Comparison of ENCODE assay signal across 9 mouse cellular contexts in the genomic region with DNA sequence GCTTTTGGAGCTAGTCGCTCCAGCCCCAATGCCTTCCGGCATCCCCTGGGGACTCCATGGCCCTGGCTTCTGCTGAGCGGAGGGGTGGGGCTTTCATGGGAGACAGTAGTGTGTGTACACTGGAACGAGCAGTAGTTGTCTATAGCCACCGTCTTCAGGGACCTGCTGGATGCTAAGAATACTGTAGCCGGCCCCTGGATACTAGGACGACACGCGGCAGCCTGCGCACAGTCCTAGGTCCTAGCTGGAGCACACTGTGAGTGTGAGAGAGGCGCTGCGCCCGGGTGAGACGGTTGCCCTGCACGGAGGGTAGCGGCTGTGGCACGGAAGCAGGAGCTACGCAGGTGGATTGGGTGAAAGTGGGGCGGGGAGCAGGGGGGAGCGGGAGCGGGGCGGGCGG. TPM values are rescaled to one million over a fixed set of nuclear protein-coding genes. Genes with fewer than 3 reads are reported as not detected.
DNase-seq lines count a peak whose midpoint lies in the region; ATAC-seq and TF ChIP-seq lines count a peak whose summit lies in the region.
"Had no signal": no experiment of that assay in that cellular context is flagged by ENCODE, and none has a peak within 500 bp of the region (broad histone marks: within the 10 kb centered on the region; RNA-seq: fewer than 3 reads in every experiment).

Tmc5 (plus strand) TSS at position 97 of the 400 bp plus-strand sequence.

- peak; percentile 23 for DNase-seq in lung, adult 2 months
- no peak for DNase-seq in lung, postnatal 4 days
- no peak for DNase-seq in forebrain, postnatal 0 days
- DNase-seq in thymus, postnatal 10 days (ENCODE audit: low spot score in 2 of 2): peak; percentile 75 to 78
- no peak for DNase-seq in cerebellum, adult 8-10 months
- DNase-seq in layer of hippocampus, postnatal 36 days: no peak
- no peak for DNase-seq in layer of hippocampus, adult 11-12 months (ENCODE audit: low spot score)
- DNase-seq: left cerebral cortex, postnatal 4 days had no signal

- H3K36me3 ChIP-seq in forebrain, postnatal 0 days (ENCODE audit: insufficient read depth): no peaks in the 10 kb centered on the region
- H3K36me3 ChIP-seq in liver, embryonic 15.5 days (replicated peaks): no peaks in the 10 kb centered on the region

- H3K27me3 ChIP-seq in forebrain, postnatal 0 days (ENCODE audit: insufficient read depth, low read length): no peaks in the 10 kb centered on the region
- H3K27me3 ChIP-seq in liver, embryonic 15.5 days: peaks cover 54% of the 10 kb centered on the region

- no peak for TF ChIP-seq CTCF in lung, adult 2 months (IDR thresholded peaks at IDR 0.05; ENCODE audit: insufficient read depth, low read length)
- no peak for TF ChIP-seq CTCF in forebrain, postnatal 0 days (IDR thresholded peaks at IDR 0.05; ENCODE audit: low read depth)

- ATAC-seq in forebrain, postnatal 0 days: no peak
- no peak for ATAC-seq in liver, embryonic 15.5 days (ENCODE audit: insufficient read depth)

- peak within 1 kb of the TSS; percentile 18; the same call in 1 of the 2 replicates for H3K9ac ChIP-seq in forebrain, postnatal 0 days
- H3K9ac ChIP-seq in liver, embryonic 15.5 days: no peak within 1 kb of the TSS

- H3K4me2 ChIP-seq in forebrain, postnatal 0 days (ENCODE audit: low read depth): peak within 1 kb of the TSS; percentile 47
- H3K4me2 ChIP-seq in liver, embryonic 15.5 days: peak within 1 kb of the TSS; percentile 36

- H3K4me3 ChIP-seq in lung, adult 2 months (replicated peaks; ENCODE audit: extremely low read depth, low read depth, low read length): no peak within 1 kb of the TSS
- H3K4me3 ChIP-seq in forebrain, postnatal 0 days (ENCODE audit: low read depth, low read length): peak within 1 kb of the TSS; percentile 17
- H3K4me3 ChIP-seq in liver, embryonic 15.5 days (replicated peaks): 0 out of 2 replicates have a peak within 1 kb of the TSS, but pooled peaks have one; percentile 14

- H3K9me3 ChIP-seq in forebrain, postnatal 0 days (ENCODE audit: low read length): no peaks in the 10 kb centered on the region
- H3K9me3 ChIP-seq in liver, embryonic 15.5 days (replicated peaks): no peaks in the 10 kb centered on the region

- TF ChIP-seq POLR2A in lung, adult 2 months (IDR thresholded peaks at IDR 0.05; ENCODE audit: borderline replicate concordance, extremely low read depth, low read depth, low read length): no peak

- H3K27ac ChIP-seq in forebrain, postnatal 0 days (ENCODE audit: low read depth, low read length): no peak within 1 kb of the TSS
- no peak within 1 kb of the TSS for H3K27ac ChIP-seq in liver, embryonic 15.5 days (replicated peaks)

- 7% methylated on average over 23 of the region's 23 CpGs for WGBS in lung, adult 2 months
- WGBS in forebrain, postnatal 0 days: 7% methylated on average over 23 of the region's 23 CpGs
- WGBS in liver, embryonic 15.5 days (ENCODE audit: insufficient replicate concordance): 11% methylated on average over 23 of the region's 23 CpGs

- H3K4me1 ChIP-seq in lung, adult 2 months (ENCODE audit: control insufficient read depth, insufficient read depth, low read length): no peaks in the 10 kb centered on the region
- H3K4me1 ChIP-seq in forebrain, postnatal 0 days (ENCODE audit: insufficient read depth): peaks cover 40% of the 10 kb centered on the region
- no peaks in the 10 kb centered on the region; the same call in 1 of the 2 replicates for H3K4me1 ChIP-seq in liver, embryonic 15.5 days (replicated peaks)

RNA-seq across cellular contexts. Expression of gene Tmc5, which starts in this region (rescaled TPM):
- 0.57 and 1.1 TPM in 2 replicates for polyA plus RNA-seq in lung, adult 2 months (2012; rRNA removed)
- total RNA-seq in forebrain, postnatal 0 days (2014; rRNA removed): 0.38 and 0.46 TPM in 2 replicates
- 0.05 and 0.19 TPM in 2 replicates for polyA plus RNA-seq in forebrain, postnatal 0 days (2015; fragmentation: Nextera tagmentation; extraction: Ambion mirVana)
- 0.03 TPM in 1 of 2 replicates, not detected in the other for polyA plus RNA-seq in liver, embryonic 15.5 days (2015; fragmentation: Nextera tagmentation; extraction: Ambion mirVana)
- under 1 TPM; 0.23 to 0.27 TPM for total RNA-seq in layer of hippocampus, postnatal 36 days (2021)

Comparison
In these comparisons a context has a peak if more than half of its experiments do, and no peak if none do; other contexts are left out.
1. DNase-seq: peak in lung, adult 2 months (single experiment) and thymus, postnatal 10 days (2 of 2); none in lung, postnatal 4 days (0 of 2), forebrain, postnatal 0 days (single experiment), cerebellum, adult 8-10 months (single experiment), layer of hippocampus, postnatal 36 days (0 of 2) and layer of hippocampus, adult 11-12 months (single experiment).